Mouse (Mus musculus): ENCODE measurements at regions not wholly inside any gene's neighbourhood (a gene's known extent, or its start where the extent isn't known, plus 50 kb on each side); places are given as distances from the start of the nearest gene placed in this dataset.

- Histone ChIP-seq H3K4me2 (ENCODE audit: low read length) (no peak overlapping the region), H3K27me3 (ENCODE audit: insufficient read depth, low read length) (no peaks in the 10 kb centered on the region), H3K9me3 (replicated peaks; ENCODE audit: low read length) (no peaks in the 10 kb centered on the region), H3K36me3 (ENCODE audit: insufficient read depth, low read length) (no peaks in the 10 kb centered on the region), H3K9ac (ENCODE audit: low read depth, low read length) (no peak overlapping the region), H3K27ac (no peak overlapping the region), H3K4me3 (replicated peaks; ENCODE audit: low read depth, low read length) (no peak overlapping the region), H3K4me1 (replicated peaks; ENCODE audit: insufficient read depth, low read length) (no peaks in the 10 kb centered on the region)
- ATAC-seq (replicated peaks; ENCODE audit: low FRiP score, low read depth) (no peak), DNase-seq (ENCODE audit: low spot score) (no peak)
- WGBS, result 65% methylated on average over 12 of the region's 12 CpGs
- TF ChIP-seq CTCF (IDR thresholded peaks at IDR 0.05; ENCODE audit: low read depth), result no peak
These were observed 63.1 kb downstream of the Kcnf1 start for GRCm38 (mm10) chr12:17113465-17114177.

DNA sequence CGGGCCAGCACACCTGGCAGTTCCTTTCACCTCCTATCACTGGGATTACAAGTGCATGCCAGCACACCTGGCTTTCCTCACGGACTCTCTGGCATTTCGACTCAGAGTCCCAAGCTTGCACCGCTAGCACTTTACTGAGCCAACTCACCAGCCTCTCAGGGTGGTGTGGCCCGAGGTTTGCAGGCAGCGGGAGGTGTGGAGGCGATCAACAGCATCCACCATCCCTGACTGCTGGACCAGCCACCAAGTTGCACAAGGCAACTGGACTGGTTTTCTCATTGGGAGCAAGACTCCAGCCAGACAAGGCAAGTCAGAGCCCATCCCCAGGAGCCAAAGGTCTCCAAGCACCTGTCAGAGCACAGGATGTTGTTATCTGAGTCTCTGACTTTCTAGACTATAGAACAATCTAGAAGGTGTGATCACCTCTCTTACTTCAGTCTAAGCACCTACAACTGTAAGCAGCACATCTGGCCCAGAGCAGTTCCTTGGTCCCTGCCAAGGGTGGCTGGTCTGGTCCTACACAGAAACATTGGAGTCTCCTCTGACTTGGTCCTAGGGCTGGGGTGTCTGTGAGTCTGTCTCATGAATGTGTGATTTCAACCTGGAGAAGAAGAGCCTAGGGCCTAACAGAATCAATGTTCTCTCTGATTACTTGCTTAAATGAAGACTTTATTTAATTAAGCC, 63.8 kb downstream of the Kcnf1 start:
- Histone ChIP-seq H3K4me2 (ENCODE audit: low read length) (no peak overlapping the region), H3K27ac (no peak overlapping the region), H3K27me3 (ENCODE audit: insufficient read depth, low read length) (no peaks in the 10 kb centered on the region), H3K4me1 (replicated peaks; ENCODE audit: insufficient read depth, low read length) (no peaks in the 10 kb centered on the region), H3K9me3 (replicated peaks; ENCODE audit: low read length) (no peaks in the 10 kb centered on the region), H3K36me3 (ENCODE audit: insufficient read depth, low read length) (no peaks in the 10 kb centered on the region), H3K4me3 (replicated peaks; ENCODE audit: low read depth, low read length) (no peak overlapping the region), H3K9ac (ENCODE audit: low read depth, low read length) (no peak overlapping the region)
- ATAC-seq (replicated peaks; ENCODE audit: low FRiP score, low read depth) (no peak), DNase-seq (ENCODE audit: low spot score) (no peak)
- no peak for TF ChIP-seq CTCF (IDR thresholded peaks at IDR 0.05; ENCODE audit: low read depth)
- WGBS, result 83% methylated on average over 7 of the region's 7 CpGs

DNA sequence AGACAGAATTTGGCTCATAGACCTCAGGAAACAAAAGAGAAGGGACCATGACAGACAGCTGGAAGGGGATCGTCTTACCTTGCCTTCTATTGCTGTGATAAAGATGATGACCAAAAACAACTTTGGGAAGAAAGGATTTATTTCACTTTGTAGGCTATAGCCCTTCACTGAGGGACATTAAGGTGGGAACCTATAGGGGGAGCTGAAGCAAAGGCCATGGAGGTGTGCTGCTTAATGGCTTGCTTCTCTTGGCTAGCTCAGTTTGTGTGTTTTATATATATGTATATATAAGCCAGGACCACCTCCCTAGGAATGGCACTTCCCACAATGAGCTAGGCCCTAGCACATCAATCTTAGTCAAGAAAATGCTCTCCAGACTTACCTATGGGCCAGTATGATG, 70.5 kb downstream of the Kcnf1 start:
- Histone ChIP-seq H3K9ac (ENCODE audit: low read depth, low read length) (no peak overlapping the region), H3K4me3 (replicated peaks; ENCODE audit: low read depth, low read length) (no peak overlapping the region), H3K36me3 (ENCODE audit: insufficient read depth, low read length) (no peaks in the 10 kb centered on the region), H3K4me2 (ENCODE audit: low read length) (no peak overlapping the region), H3K4me1 (replicated peaks; ENCODE audit: insufficient read depth, low read length) (no peaks in the 10 kb centered on the region), H3K9me3 (replicated peaks; ENCODE audit: low read length) (no peaks in the 10 kb centered on the region), H3K27me3 (ENCODE audit: insufficient read depth, low read length) (no peaks in the 10 kb centered on the region), H3K27ac (no peak overlapping the region)
- WGBS, result 77% methylated on average over 1 of the region's 1 CpGs
- DNase-seq (ENCODE audit: low spot score) (no peak), ATAC-seq (replicated peaks; ENCODE audit: low FRiP score, low read depth) (no peak)
- TF ChIP-seq CTCF (IDR thresholded peaks at IDR 0.05; ENCODE audit: low read depth), result no peak

GRCm38 (mm10) chr12:17105057-17105712, 71.5 kb downstream of the Kcnf1 start:
- H3K9ac ChIP-seq (ENCODE audit: low read depth, low read length), result no peak overlapping the region
- H3K36me3 ChIP-seq (ENCODE audit: insufficient read depth, low read length), result no peaks in the 10 kb centered on the region
- no peak for TF ChIP-seq CTCF (IDR thresholded peaks at IDR 0.05; ENCODE audit: low read depth)
- DNase-seq (ENCODE audit: low spot score) (no peak), ATAC-seq (replicated peaks; ENCODE audit: low FRiP score, low read depth) (no peak)
- WGBS, result 72% methylated on average over 6 of the region's 6 CpGs
- no peak overlapping the region for H3K4me3 ChIP-seq (replicated peaks; ENCODE audit: low read depth, low read length)
- no peak overlapping the region for H3K27ac ChIP-seq
- H3K4me2 ChIP-seq (ENCODE audit: low read length), result no peak overlapping the region
- H3K4me1 ChIP-seq (replicated peaks; ENCODE audit: insufficient read depth, low read length), result no peaks in the 10 kb centered on the region
- H3K27me3 ChIP-seq (ENCODE audit: insufficient read depth, low read length), result no peaks in the 10 kb centered on the region
- H3K9me3 ChIP-seq (replicated peaks; ENCODE audit: low read length), result no peaks in the 10 kb centered on the region

- Histone ChIP-seq H3K9me3 (replicated peaks; ENCODE audit: low read length) (no peaks in the 10 kb centered on the region), H3K36me3 (ENCODE audit: insufficient read depth, low read length) (no peaks in the 10 kb centered on the region), H3K4me1 (replicated peaks; ENCODE audit: insufficient read depth, low read length) (no peaks in the 10 kb centered on the region), H3K4me3 (replicated peaks; ENCODE audit: low read depth, low read length) (no peak overlapping the region), H3K4me2 (ENCODE audit: low read length) (no peak overlapping the region), H3K27me3 (ENCODE audit: insufficient read depth, low read length) (no peaks in the 10 kb centered on the region), H3K9ac (ENCODE audit: low read depth, low read length) (no peak overlapping the region), H3K27ac (no peak overlapping the region)
- no peak for DNase-seq (ENCODE audit: low spot score)
- ATAC-seq (replicated peaks; ENCODE audit: low FRiP score, low read depth), result no peak
- WGBS, result 85% methylated on average over 3 of the region's 3 CpGs
- TF ChIP-seq CTCF (IDR thresholded peaks at IDR 0.05; ENCODE audit: low read depth), result no peak
These were observed 74.8 kb downstream of the Kcnf1 start for GRCm38 (mm10) chr12:17101842-17102241.

- no peak for DNase-seq (ENCODE audit: low spot score)
- Histone ChIP-seq H3K4me2 (ENCODE audit: low read length) (no peak overlapping the region), H3K9me3 (replicated peaks; ENCODE audit: low read length) (no peaks in the 10 kb centered on the region), H3K27ac (no peak overlapping the region), H3K4me1 (replicated peaks; ENCODE audit: insufficient read depth, low read length) (no peaks in the 10 kb centered on the region), H3K4me3 (replicated peaks; ENCODE audit: low read depth, low read length) (no peak overlapping the region), H3K27me3 (ENCODE audit: insufficient read depth, low read length) (no peaks in the 10 kb centered on the region), H3K9ac (ENCODE audit: low read depth, low read length) (no peak overlapping the region), H3K36me3 (ENCODE audit: insufficient read depth, low read length) (no peaks in the 10 kb centered on the region)
- no peak for ATAC-seq (replicated peaks; ENCODE audit: low FRiP score, low read depth)
- TF ChIP-seq CTCF (IDR thresholded peaks at IDR 0.05; ENCODE audit: low read depth), result no peak
- WGBS, result 39% methylated on average over 15 of the region's 15 CpGs
These were observed 78.9 kb downstream of the Kcnf1 start for GRCm38 (mm10) chr12:17097800-17098271.
